Mouse (Mus musculus) kidney, postnatal 25 days (tissue): Measurements from ENCODE around the gene Ssbp4.

Source experiments
- DNase-seq, 2 experiments: peaks; one replicate each; pipeline ENCODE4 v3.0.0; 2021; ENCODE audit warnings: mixed read lengths in 2 of 2

Gene Ssbp4

DNA sequence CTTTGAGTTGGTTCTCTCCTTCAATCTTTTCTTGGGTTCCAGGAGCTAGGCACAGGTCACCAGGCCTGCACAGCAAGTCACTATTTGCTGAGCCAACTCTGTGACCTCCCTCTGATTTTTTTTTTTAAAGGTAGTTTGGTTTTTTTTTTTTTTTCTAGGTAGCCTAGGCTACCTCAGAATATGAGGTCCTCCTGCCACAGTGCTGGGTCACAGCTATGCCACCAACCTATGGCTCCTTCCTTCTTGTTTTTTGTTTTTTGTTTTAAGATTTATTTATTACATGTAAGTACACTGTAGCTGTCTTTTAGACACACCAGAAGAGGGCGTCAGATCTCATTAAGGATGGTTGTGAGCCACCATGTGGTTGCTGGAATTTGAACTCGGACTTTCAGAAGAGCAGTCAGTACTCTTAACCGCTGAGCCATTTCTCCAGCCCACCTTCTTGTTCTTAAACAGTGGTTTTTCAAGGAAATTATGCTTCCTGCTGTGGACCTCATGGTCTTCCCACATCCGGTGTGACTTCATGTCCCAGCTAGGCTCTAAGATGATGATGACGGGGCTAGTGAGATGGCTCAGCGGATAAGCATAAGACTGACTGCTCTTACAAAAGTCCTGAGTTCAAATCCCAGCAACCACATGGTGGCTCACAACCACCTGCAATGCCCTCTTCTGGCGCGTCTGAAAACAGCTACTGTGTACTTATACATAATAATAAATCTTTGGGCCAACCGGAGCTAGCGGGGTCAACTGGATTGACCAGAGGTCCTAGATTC lies 59.1 kb downstream of the Ssbp4 start:
- no peak for DNase-seq

DNA sequence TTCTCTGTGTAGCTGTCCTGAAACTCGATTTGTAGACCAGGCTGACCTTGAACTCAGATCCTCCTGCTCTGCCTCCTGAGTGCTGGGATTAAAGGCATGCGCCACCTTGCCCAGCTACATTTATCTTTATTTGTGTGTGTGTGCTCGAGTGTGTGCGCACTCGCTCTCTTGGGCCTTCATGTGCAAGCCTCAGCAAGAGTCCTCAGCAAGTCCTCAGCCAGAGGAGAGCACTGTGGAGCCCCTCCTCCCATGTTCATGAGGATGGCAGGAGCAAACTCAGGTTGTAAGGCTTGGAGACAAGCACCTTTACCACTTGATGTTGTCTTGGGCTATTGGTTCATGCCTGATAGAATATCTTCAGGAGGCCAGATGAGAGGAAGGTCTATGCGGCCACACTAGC lies 60.9 kb downstream of the Ssbp4 start:
- DNase-seq = no peak
